ENCODE assay signal across 9 mouse cellular contexts in the genomic region with DNA sequence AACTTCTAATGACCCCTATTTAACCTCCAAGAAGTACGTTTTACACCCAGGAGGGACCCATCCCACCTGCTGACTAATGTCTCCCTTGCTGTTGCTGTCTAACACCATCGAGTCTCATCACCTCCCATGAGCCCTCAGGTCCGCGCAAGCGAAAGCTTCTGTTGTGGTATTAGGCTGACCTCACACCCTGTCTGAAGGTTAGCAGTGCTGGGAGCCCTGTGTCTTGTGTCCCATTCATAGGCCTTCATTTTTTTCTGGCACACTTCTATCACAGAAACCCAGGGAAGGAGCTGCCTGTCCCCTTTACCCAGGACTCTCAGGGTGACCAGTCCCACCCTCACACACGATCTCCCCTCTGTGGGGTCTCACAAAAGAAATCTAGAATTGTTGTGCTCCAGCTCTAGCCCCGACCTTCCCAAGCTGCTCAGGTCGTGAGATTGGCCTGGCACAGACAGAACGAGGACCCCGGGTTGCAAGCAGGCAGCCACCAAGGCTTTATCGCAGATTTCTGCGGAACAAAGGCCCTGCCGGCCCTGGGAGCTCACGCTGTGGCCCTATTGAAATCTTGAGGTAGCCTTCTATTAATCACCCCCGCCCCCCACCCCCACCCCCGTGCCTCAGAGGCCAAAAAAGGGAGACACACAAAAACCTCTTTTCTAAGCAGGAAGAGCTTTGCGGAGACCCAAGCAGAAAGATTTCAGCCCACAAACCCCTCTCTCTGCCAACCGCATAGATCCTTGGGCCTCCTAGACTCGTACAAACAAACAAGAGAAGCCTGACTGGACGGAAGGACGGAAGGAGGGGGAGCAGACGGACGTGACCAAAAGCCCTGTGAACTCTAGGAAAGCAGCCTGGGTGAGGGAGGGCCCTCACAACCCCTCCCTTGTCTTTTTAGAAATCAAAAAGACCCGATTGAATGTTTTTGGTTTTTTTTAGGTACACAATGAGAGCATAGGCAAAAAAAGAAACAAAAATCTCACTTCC. TPM values are rescaled to one million over a fixed set of nuclear protein-coding genes. Genes with fewer than 3 reads are reported as not detected.
DNase-seq lines count a peak whose midpoint lies in the region; ATAC-seq and TF ChIP-seq lines count a peak whose summit lies in the region.
"Had no signal": no experiment of that assay in that cellular context is flagged by ENCODE, and none has a peak within 500 bp of the region (broad histone marks: within the 10 kb centered on the region; RNA-seq: fewer than 3 reads in every experiment).

No protein-coding gene starts in this region.

- 20% methylated on average over 24 of the region's 24 CpGs for WGBS in kidney, postnatal 0 days
- 3% methylated on average over 24 of the region's 24 CpGs for WGBS in forebrain, embryonic 11.5 days
- 17% methylated on average over 24 of the region's 24 CpGs for WGBS in limb, embryonic 13.5 days
- WGBS in midbrain, postnatal 0 days = 9% methylated on average over 24 of the region's 24 CpGs

- no peaks in the 10 kb centered on the region for H3K27me3 ChIP-seq in kidney, postnatal 0 days (ENCODE audit: insufficient read depth, low read length)
- H3K27me3 ChIP-seq in forebrain, embryonic 11.5 days (ENCODE audit: control insufficient read depth, insufficient read depth, low read length) = no peaks in the 10 kb centered on the region
- no peaks in the 10 kb centered on the region for H3K27me3 ChIP-seq in limb, embryonic 13.5 days
- H3K27me3 ChIP-seq in midbrain, postnatal 0 days (ENCODE audit: insufficient read depth, low read length) = no peaks in the 10 kb centered on the region
- H3K27me3 ChIP-seq: Patski had no signal

- no peaks in the 10 kb centered on the region for H3K36me3 ChIP-seq in kidney, postnatal 0 days (ENCODE audit: insufficient read depth, low read length)
- H3K36me3 ChIP-seq in forebrain, embryonic 11.5 days (ENCODE audit: control insufficient read depth, insufficient read depth, low read length) = no peaks in the 10 kb centered on the region
- no peaks in the 10 kb centered on the region for H3K36me3 ChIP-seq in limb, embryonic 13.5 days
- no peaks in the 10 kb centered on the region for H3K36me3 ChIP-seq in midbrain, postnatal 0 days (ENCODE audit: insufficient read depth, low read length)

- no peak overlapping the region for H3K4me3 ChIP-seq in kidney, postnatal 0 days (replicated peaks; ENCODE audit: low read depth, low read length)
- no peak overlapping the region for H3K4me3 ChIP-seq in forebrain, embryonic 11.5 days (ENCODE audit: low read depth, low read length)
- no peak overlapping the region for H3K4me3 ChIP-seq in limb, embryonic 13.5 days
- no peak overlapping the region for H3K4me3 ChIP-seq in midbrain, postnatal 0 days (ENCODE audit: low read depth, low read length)

- peak overlapping the region; percentile 30 for H3K4me2 ChIP-seq in kidney, postnatal 0 days (ENCODE audit: low read length)
- H3K4me2 ChIP-seq in forebrain, embryonic 11.5 days (ENCODE audit: low read depth, low read length, severe bottlenecking) = peak overlapping the region; percentile 37; the same call in 1 of the 2 replicates
- H3K4me2 ChIP-seq in limb, embryonic 13.5 days (replicated peaks) = peak overlapping the region; percentile 25; the same call in 1 of the 2 replicates
- 0 out of 2 replicates have a peak overlapping the region, but pooled peaks have one; percentile 12 for H3K4me2 ChIP-seq in midbrain, postnatal 0 days (ENCODE audit: low read depth, low read length, poor library complexity, severe bottlenecking)

- DNase-seq in kidney, postnatal 0 days (ENCODE audit: low spot score) = peak; percentile 54
- no peak for DNase-seq in kidney, adult 11 months
- peak; percentile 90 for DNase-seq in forebrain, embryonic 11.5 days (ENCODE audit: low spot score)
- DNase-seq in midbrain, postnatal 0 days (ENCODE audit: low spot score) = peak; percentile 33
- no peak for DNase-seq in urinary bladder, postnatal 25 days (ENCODE audit: low spot score)
- no peak for DNase-seq in adrenal gland, adult 8-10 months
- DNase-seq in left cerebral cortex, adult 9 months (ENCODE audit: low spot score in 2 of 2) = no peak

- H3K27ac ChIP-seq in kidney, postnatal 0 days = peak overlapping the region; percentile 54; the same call in 1 of the 2 replicates
- H3K27ac ChIP-seq in forebrain, embryonic 11.5 days (ENCODE audit: low read depth, low read length) = peak overlapping the region; percentile 98
- H3K27ac ChIP-seq in limb, embryonic 13.5 days = peak overlapping the region; percentile 73
- peak overlapping the region; percentile 57 for H3K27ac ChIP-seq in midbrain, postnatal 0 days (ENCODE audit: low read depth, low read length)

- no peaks in the 10 kb centered on the region for H3K9me3 ChIP-seq in kidney, postnatal 0 days (replicated peaks; ENCODE audit: low read length)
- H3K9me3 ChIP-seq in forebrain, embryonic 11.5 days (ENCODE audit: control insufficient read depth, low read length) = peaks cover 3% of the 10 kb centered on the region
- H3K9me3 ChIP-seq in limb, embryonic 13.5 days = peaks cover 4% of the 10 kb centered on the region; the same call in 1 of the 2 replicates
- H3K9me3 ChIP-seq in midbrain, postnatal 0 days (ENCODE audit: low read length) = no peaks in the 10 kb centered on the region

- no peak for TF ChIP-seq CTCF in kidney, postnatal 0 days (IDR thresholded peaks at IDR 0.05; ENCODE audit: low read depth)
- no peak for TF ChIP-seq CTCF in midbrain, postnatal 0 days (IDR thresholded peaks at IDR 0.05)

- H3K4me1 ChIP-seq in kidney, postnatal 0 days (replicated peaks; ENCODE audit: insufficient read depth, low read length) = peaks cover 13% of the 10 kb centered on the region
- H3K4me1 ChIP-seq in forebrain, embryonic 11.5 days (replicated peaks; ENCODE audit: control insufficient read depth, insufficient read depth, low read length) = peaks cover 22% of the 10 kb centered on the region; the same call in 1 of the 2 replicates
- H3K4me1 ChIP-seq in limb, embryonic 13.5 days = peaks cover 33% of the 10 kb centered on the region
- H3K4me1 ChIP-seq in midbrain, postnatal 0 days (ENCODE audit: insufficient read depth, low read length) = no peaks in the 10 kb centered on the region

- ATAC-seq in kidney, postnatal 0 days (replicated peaks; ENCODE audit: low FRiP score, low read depth) = no peak
- peak; percentile 63 for ATAC-seq in forebrain, embryonic 11.5 days (replicated peaks; ENCODE audit: low FRiP score)
- ATAC-seq in limb, embryonic 13.5 days (ENCODE audit: low FRiP score, low read depth) = no peak
- ATAC-seq in midbrain, postnatal 0 days (ENCODE audit: low FRiP score) = no peak
- ATAC-seq: Patski had no signal

- H3K9ac ChIP-seq in kidney, postnatal 0 days (ENCODE audit: low read depth, low read length) = peak overlapping the region; percentile 33; the same call in 1 of the 2 replicates
- peak overlapping the region; percentile 45 for H3K9ac ChIP-seq in forebrain, embryonic 11.5 days (ENCODE audit: low read length)
- 0 out of 2 replicates have a peak overlapping the region, but pooled peaks have one; percentile 48 for H3K9ac ChIP-seq in limb, embryonic 13.5 days
- peak overlapping the region; percentile 24; the same call in 1 of the 2 replicates for H3K9ac ChIP-seq in midbrain, postnatal 0 days (replicated peaks; ENCODE audit: low read length, poor library complexity, severe bottlenecking)

RNA-seq across cellular contexts. Expression of a gene that starts 29.8 kb away (rescaled TPM):
- polyA plus RNA-seq in kidney, postnatal 0 days (2015; fragmentation: Nextera tagmentation; extraction: Ambion mirVana) = 5.6 and 5.8 TPM in 2 replicates
- polyA plus RNA-seq in forebrain, embryonic 11.5 days (2014; fragmentation: Nextera tagmentation; extraction: Ambion mirVana) = 5.0 and 6.1 TPM in 2 replicates
- polyA plus RNA-seq in limb, embryonic 13.5 days (2015; fragmentation: Nextera tagmentation; extraction: Ambion mirVana) = 6.3 and 6.6 TPM in 2 replicates
- 28.0 and 30.0 TPM in 2 replicates for total RNA-seq in midbrain, postnatal 0 days (2014; rRNA removed)
- 4.9 and 7.1 TPM in 2 replicates for polyA plus RNA-seq in midbrain, postnatal 0 days (2015; fragmentation: Nextera tagmentation; extraction: Ambion mirVana)
- total RNA-seq in adrenal gland, adult 8-10 months (2022) = 10 to 100 TPM; 24.8 to 30.9 (median 28.3) TPM

Comparison
In these comparisons a context has a peak if more than half of its experiments do, and no peak if none do; other contexts are left out.
1. DNase-seq: peak in kidney, postnatal 0 days (single experiment), forebrain, embryonic 11.5 days (single experiment) and midbrain, postnatal 0 days (single experiment); none in kidney, adult 11 months (single experiment), urinary bladder, postnatal 25 days (single experiment), adrenal gland, adult 8-10 months (single experiment) and left cerebral cortex, adult 9 months (0 of 2).
2. Peak in every context shown above with its lines, with median percentiles within 50 percentile points of each other: H3K27ac ChIP-seq, H3K4me2 ChIP-seq and H3K9ac ChIP-seq.